Mouse (Mus musculus) spleen, adult 2 months (tissue): ENCODE measurements around the gene Rnf167.

Source experiments
- CTCF ChIP-seq: fragments of 200-500 bp; IDR thresholded peaks from 2 replicates; pipeline ENCODE4 v1.5.1; 2011; ENCODE audit warnings: mild to moderate bottlenecking, inconsistent platforms; ENCODE audit not compliant: insufficient read depth, insufficient read length, insufficient replicate concordance; ENCODE audit errors: extremely low read depth
- POLR2A ChIP-seq: fragments of 200-500 bp; IDR thresholded peaks from 2 replicates; pipeline ENCODE4 v1.6.1; 2011; ENCODE audit warnings: low read depth, low read length, inconsistent platforms

GRCm38 (mm10) chr11:70658521-70658920 lies 11.5 kb downstream of the Rnf167 start:
- TF ChIP-seq CTCF (no peak), POLR2A (no peak)
